Mouse (Mus musculus) midbrain, embryonic 11.5 days (tissue): ENCODE measurements around the gene 4931422A03Rik. TPM values are rescaled to one million over a fixed set of nuclear protein-coding genes. Genes with fewer than 3 reads are reported as not detected.
"Not testable (repeated sequence)": the region's sequence is repeated elsewhere in the genome, so short reads cannot be mapped to it uniquely, and the experiment has no call there.

Experiments used
- ATAC-seq: fragments of 200-750 bp; cut with Nextera tagmentation; 2 replicates; pipeline ENCODE4 v1.8.0; 2017; ENCODE audit warnings: moderate TSS enrichment, moderate library complexity; ENCODE audit not compliant: low FRiP score
- DNase-seq: peaks from one replicate; pipeline ENCODE4 v3.0.0; 2015; ENCODE audit warnings: low spot score; ENCODE audit errors: missing footprints
- H3K27ac ChIP-seq: fragments of 300-500 bp; sonication (generic); 2 replicates; pipeline ENCODE4 v1.5.1; 2014; ENCODE audit warnings: low read depth, low read length
- H3K27me3 ChIP-seq: fragments of 300-500 bp; sonication (generic); 2 replicates; pipeline ENCODE4 v1.6.1; 2014; ENCODE audit warnings: mild to moderate bottlenecking, low read length, moderate library complexity, mixed read lengths; ENCODE audit not compliant: control insufficient read depth, insufficient read depth
- H3K36me3 ChIP-seq: fragments of 300-500 bp; sonication (generic); 2 replicates; pipeline ENCODE4 v1.6.1; 2014; ENCODE audit warnings: mild to moderate bottlenecking, low read length, moderate library complexity, mixed read lengths; ENCODE audit not compliant: control insufficient read depth, insufficient read depth
- H3K4me1 ChIP-seq: fragments of 300-500 bp; sonication (generic); 2 replicates; pipeline ENCODE4 v1.6.1; 2014; ENCODE audit warnings: low read length; ENCODE audit not compliant: control insufficient read depth, insufficient read depth
- H3K4me2 ChIP-seq: fragments of 300-500 bp; sonication (generic); 2 replicates; pipeline ENCODE4 v1.6.1; 2014; ENCODE audit warnings: mild to moderate bottlenecking, moderate library complexity
- H3K4me3 ChIP-seq: fragments of 300-500 bp; sonication (generic); 2 replicates; pipeline ENCODE4 v1.5.1; 2014; ENCODE audit warnings: low read depth, low read length
- H3K9ac ChIP-seq: fragments of 300-500 bp; sonication (generic); 2 replicates; pipeline ENCODE4 v1.6.1; 2014; ENCODE audit warnings: low read length
- H3K9me3 ChIP-seq: fragments of 300-500 bp; sonication (generic); 2 replicates; pipeline ENCODE4 v1.6.1; 2016; ENCODE audit warnings: low read length; ENCODE audit not compliant: control insufficient read depth
- WGBS: fragments of 180-500 bp; shearing (Covaris S2); extraction: QIAGEN DNeasy Blood & Tissue Kit; methylation state at CpG from one replicate; pipeline ENCODE4 v1.1.7; 2014; 5-methylcytosine and 5-hydroxymethylcytosine counted together
- polyA plus RNA-seq: library from polyadenylated mRNA; unstranded; fragments of >200 nt; fragmentation: Nextera tagmentation; extraction: Ambion mirVana; gene quantifications from 2 replicates; pipeline ENCODE4 v1.2.1, GENCODE M21; 2014

4931422A03Rik gene
- 1.1 and 1.5 TPM in 2 replicates for polyA plus RNA-seq

DNA sequence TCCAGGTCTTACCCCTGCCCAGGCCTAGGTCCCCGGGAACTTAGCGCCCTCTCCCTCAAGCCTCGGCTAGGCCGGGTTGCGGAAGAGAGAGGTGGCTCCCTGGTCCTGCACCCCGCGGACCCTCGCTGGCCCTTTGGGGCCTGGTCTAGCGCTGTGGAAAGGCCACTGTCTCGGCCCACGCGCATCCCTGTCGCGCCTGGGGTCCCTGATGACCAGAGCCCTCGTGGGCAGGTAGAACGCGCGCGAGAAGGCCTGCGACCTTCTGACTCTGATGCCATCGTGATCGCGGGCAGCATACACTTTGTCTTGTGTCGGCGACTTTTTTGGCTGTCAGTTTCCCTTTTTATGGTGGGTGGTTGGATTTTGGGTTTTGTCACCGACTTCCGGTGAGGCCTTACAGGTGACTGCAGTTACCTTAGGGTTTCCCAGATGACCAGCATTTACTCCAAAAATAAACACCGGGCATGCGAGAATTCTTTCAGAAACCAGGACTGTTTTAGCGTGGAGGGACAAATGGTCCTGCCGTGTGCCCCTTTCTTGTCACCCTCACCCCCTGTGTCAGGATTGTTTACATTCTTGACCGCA, at the start of gene 4931422A03Rik:
Gene 4931422A03Rik, minus strand, starts transcription at position 223 of the 585 bp plus-strand sequence.
- 2% methylated on average over 32 of the region's 32 CpGs for WGBS

DNA sequence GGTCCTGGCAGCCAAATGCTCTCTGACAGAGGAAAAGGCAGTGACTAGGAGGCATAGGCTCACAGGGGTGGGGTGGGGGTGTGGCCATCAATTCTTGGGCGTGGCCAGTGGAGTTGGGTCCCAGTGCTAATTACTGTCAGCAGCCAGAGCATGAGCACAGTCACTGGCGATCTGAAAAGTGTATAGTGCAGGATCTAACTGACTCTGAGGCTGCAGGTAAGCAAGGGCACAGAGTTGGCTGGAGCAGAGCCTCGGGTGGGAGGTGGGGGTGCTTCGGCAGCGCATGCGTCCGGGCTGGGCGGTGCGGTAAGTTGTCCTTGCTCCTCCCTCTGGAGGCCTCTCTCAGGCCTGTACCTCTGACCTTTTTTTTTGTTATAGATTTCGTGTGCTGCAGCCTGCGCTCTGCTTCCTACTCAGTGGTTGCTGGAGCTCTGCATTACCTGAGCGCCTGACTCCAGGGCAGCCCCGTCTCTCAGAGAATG, 41.6 kb upstream of the 4931422A03Rik start, which contains the start of gene Cd59b:
Gene Cd59b, plus strand, starts transcription at position 146 of the 482 bp plus-strand sequence.
- no peaks in the 10 kb centered on the region for H3K36me3 ChIP-seq
- H3K27ac ChIP-seq = no peak within 1 kb of the TSS
- ATAC-seq = peak; percentile 93
- DNase-seq = peak; percentile 95
- H3K4me2 ChIP-seq = peak within 1 kb of the TSS; percentile 38
- H3K4me1 ChIP-seq = peaks cover 2% of the 10 kb centered on the region; the same call in 1 of the 2 replicates
- 11% methylated on average over 13 of the region's 13 CpGs for WGBS
- H3K27me3 ChIP-seq = no peaks in the 10 kb centered on the region
- 0 out of 2 replicates have a peak within 1 kb of the TSS, but pooled peaks have one; percentile 12 for H3K9ac ChIP-seq
- no peaks in the 10 kb centered on the region for H3K9me3 ChIP-seq
- peak within 1 kb of the TSS; percentile 27 for H3K4me3 ChIP-seq

More for the DNA sequence above, at the start of gene 4931422A03Rik:
- peak within 1 kb of the TSS; percentile 94 for H3K4me3 ChIP-seq
- peak; percentile 87 for DNase-seq
- peaks cover 11% of the 10 kb centered on the region for H3K4me1 ChIP-seq
- peak within 1 kb of the TSS; percentile 97 for H3K9ac ChIP-seq
- ATAC-seq = no peak; the same call in 1 of the 2 replicates
- no peaks in the 10 kb centered on the region for H3K27me3 ChIP-seq
- no peaks in the 10 kb centered on the region for H3K9me3 ChIP-seq
- H3K27ac ChIP-seq = peak within 1 kb of the TSS; percentile 20; the same call in 1 of the 2 replicates
- peak within 1 kb of the TSS; percentile 58 for H3K4me2 ChIP-seq
- no peaks in the 10 kb centered on the region for H3K36me3 ChIP-seq

DNA sequence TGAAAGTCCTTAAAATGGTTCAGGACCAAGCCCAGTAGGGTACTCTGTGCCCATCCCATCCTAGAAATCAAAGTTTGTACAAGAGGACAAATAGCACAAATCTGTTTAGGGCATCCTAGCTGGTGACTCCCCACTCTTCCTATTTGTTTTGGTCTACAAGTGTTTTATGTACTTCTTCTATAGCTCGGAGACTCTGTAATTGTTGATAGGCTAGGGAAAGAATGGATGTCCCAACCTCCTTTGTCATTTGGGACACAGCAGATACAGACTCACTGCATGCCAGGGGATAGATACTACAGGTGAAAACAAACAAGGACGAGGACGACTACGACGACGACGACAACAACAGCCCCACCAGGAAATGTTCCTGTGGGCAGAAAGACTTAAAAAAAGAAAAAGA, 40.3 kb upstream of the 4931422A03Rik start, which contains the start of gene Gm10799:
Gene Gm10799, minus strand, starts transcription at position 101 of the 400 bp plus-strand sequence.
- not testable (repeated sequence) for H3K27ac ChIP-seq, H3K27me3 ChIP-seq, DNase-seq, H3K36me3 ChIP-seq, H3K4me3 ChIP-seq, H3K9me3 ChIP-seq, H3K4me2 ChIP-seq, ATAC-seq, H3K4me1 ChIP-seq, H3K9ac ChIP-seq
- 86% methylated on average over 7 of the region's 7 CpGs for WGBS

DNA sequence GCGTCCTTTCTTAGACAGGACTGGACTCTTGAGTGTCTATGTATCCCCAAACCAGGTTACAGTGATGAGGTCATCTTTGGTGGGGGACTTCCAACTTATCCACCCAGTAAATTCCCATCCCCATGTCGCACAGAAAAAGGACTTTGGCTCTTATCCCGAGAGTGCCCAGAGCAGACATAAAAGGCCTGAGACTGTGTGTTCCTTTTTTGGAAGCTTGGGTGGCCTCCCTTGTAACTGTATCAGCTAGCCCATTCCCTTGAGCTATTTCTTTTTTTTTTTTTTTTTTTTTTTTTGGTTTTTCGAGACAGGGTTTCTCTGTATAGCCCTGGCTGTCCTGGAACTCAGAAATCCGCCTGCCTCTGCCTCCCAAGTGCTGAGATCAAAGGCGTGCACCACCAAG, 37.4 kb upstream of the 4931422A03Rik start, which contains the start of gene Gm10912:
Gene Gm10912, plus strand, starts transcription at position 301 of the 400 bp plus-strand sequence.
- 91% methylated on average over 5 of the region's 6 CpGs for WGBS

DNA sequence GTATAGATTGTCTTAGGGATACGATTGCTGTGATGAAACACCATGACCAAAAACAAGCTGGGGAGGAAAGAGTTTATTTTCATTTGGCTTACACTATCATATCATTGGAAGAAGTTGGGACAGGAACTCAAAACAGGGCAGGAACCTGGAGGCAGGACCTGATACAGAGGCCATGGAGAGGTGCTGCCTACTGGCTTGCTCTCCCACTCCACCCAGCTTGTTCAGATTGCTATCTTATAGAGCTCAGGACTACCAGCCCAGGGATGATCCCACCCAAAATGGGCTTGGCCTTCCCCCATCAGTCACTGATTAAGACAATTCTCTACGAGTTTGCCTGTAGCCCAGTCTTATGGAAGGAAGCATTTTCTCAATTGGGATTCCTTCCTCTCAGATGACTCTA, 36.0 kb upstream of the 4931422A03Rik start:
- 78% methylated on average over 2 of the region's 2 CpGs for WGBS
- H3K4me3 ChIP-seq = no peak overlapping the region
- H3K36me3 ChIP-seq = no peaks in the 10 kb centered on the region
- no peak overlapping the region for H3K4me2 ChIP-seq
- H3K9me3 ChIP-seq = no peaks in the 10 kb centered on the region
- ATAC-seq = no peak
- no peak overlapping the region for H3K27ac ChIP-seq
- no peaks in the 10 kb centered on the region for H3K27me3 ChIP-seq
- H3K9ac ChIP-seq = no peak overlapping the region
- no peaks in the 10 kb centered on the region for H3K4me1 ChIP-seq
- DNase-seq = peak; percentile 44

More for the DNA sequence above, 37.4 kb upstream of the 4931422A03Rik start, which contains the start of gene Gm10912:
- not testable (repeated sequence) for H3K4me2 ChIP-seq, H3K27me3 ChIP-seq, H3K4me1 ChIP-seq, H3K36me3 ChIP-seq, ATAC-seq, H3K9ac ChIP-seq, H3K9me3 ChIP-seq, H3K27ac ChIP-seq, H3K4me3 ChIP-seq
- DNase-seq = peak; percentile 44

DNA sequence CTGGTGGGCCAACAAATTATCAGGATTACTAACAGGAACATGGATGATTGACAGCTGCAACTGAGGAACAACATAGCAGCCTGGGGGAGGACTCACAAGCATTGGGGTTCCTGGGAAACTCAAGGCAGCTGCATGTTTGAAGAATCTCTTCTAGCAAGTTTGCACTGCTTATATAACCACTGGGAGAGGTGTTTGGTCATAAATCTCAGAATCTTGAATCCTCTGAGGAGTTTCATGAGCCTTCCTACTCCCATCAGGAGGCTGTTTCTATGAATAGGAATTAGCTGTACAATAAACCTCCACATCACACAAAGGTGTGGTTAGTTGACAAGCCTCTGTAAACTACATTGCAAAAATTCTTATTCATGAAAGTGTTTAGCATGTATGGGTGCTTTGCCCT, 34.5 kb upstream of the 4931422A03Rik start:
- no peaks in the 10 kb centered on the region for H3K27me3 ChIP-seq
- ATAC-seq (no peak), DNase-seq (no peak)
- no peaks in the 10 kb centered on the region for H3K9me3 ChIP-seq
- no peaks in the 10 kb centered on the region for H3K4me1 ChIP-seq
- H3K4me3 ChIP-seq = no peak overlapping the region
- no peak overlapping the region for H3K9ac ChIP-seq
- no peaks in the 10 kb centered on the region for H3K36me3 ChIP-seq
- no peak overlapping the region for H3K27ac ChIP-seq
- no peak overlapping the region for H3K4me2 ChIP-seq

DNA sequence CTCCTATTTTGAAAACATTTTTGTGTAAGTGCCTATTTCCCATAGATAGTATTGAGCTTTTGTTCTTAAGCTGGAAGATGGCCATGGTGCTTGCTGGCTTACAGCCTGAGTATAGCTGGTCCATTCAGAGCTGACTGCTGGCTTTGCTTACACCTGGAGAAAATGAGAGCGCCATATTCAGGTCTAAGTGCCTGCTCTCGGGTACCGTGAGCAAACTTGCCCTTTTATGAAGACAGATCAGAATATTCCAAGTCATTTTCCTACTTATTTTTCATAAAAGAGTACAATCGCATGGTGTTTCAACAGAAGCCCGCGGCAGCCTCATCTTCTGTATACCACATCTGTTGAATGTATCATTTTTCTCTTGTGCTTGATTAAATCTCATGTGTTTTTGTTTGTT, 32.8 kb upstream of the 4931422A03Rik start:
- Histone ChIP-seq H3K4me3 (no peak overlapping the region), H3K4me2 (no peak overlapping the region), H3K27me3 (no peaks in the 10 kb centered on the region), H3K4me1 (no peaks in the 10 kb centered on the region), H3K9ac (no peak overlapping the region), H3K27ac (no peak overlapping the region), H3K36me3 (no peaks in the 10 kb centered on the region), H3K9me3 (no peaks in the 10 kb centered on the region)
- DNase-seq (peak; percentile 65), ATAC-seq (no peak)
- WGBS = 98% methylated on average over 6 of the region's 6 CpGs

DNA sequence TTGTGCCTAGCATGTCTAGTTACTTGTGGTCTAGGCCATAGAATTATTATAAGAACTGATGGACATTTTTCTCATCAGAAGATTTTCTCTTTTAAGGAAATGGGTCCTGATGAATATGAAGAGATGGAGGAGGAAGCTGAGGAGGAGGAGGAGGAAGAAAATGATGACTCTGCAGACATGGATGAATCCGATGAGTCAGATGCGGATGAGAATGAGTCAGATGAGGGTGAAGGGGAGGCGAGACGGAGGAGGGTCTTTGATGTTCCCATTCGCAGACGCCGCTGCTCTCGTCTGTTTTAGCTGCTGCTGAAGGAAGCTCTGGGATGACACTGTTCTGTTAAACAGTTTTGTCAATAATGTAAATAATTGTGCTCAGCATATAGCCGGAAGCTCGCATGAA, 31.6 kb upstream of the 4931422A03Rik start:
- no peaks in the 10 kb centered on the region for H3K4me1 ChIP-seq
- ATAC-seq (no peak), DNase-seq (peak; percentile 44)
- no peak overlapping the region for H3K4me3 ChIP-seq
- no peak overlapping the region for H3K4me2 ChIP-seq
- WGBS = 75% methylated on average over 10 of the region's 10 CpGs
- no peak overlapping the region for H3K9ac ChIP-seq
- H3K27ac ChIP-seq = no peak overlapping the region
- H3K27me3 ChIP-seq = no peaks in the 10 kb centered on the region
- H3K9me3 ChIP-seq = no peaks in the 10 kb centered on the region
- H3K36me3 ChIP-seq = no peaks in the 10 kb centered on the region

DNA sequence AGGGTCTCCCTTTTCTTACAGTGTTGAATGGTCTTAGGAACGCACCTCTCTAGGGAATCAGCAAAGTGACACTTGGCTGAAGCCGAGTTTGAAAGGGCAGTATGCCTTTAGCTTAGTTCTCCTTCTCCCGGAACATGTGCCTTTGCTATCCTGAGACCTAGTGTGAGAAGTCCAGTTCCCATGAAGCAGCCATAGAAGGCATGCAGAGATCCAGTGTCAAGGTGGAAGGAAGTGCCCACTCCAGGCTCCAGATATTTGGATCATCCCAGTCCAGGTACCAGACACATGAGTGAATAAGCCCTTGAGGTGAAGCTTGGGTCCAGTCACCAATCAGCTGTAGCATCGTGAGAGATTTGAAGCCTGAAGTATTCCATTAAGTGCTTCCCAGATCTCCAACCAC, 30.8 kb upstream of the 4931422A03Rik start:
- DNase-seq (peak; percentile 75), ATAC-seq (no peak)
- no peaks in the 10 kb centered on the region for H3K4me1 ChIP-seq
- no peak overlapping the region for H3K4me3 ChIP-seq
- no peaks in the 10 kb centered on the region for H3K9me3 ChIP-seq
- WGBS = 90% methylated on average over 4 of the region's 4 CpGs
- H3K27ac ChIP-seq = no peak overlapping the region
- H3K9ac ChIP-seq = no peak overlapping the region
- H3K27me3 ChIP-seq = no peaks in the 10 kb centered on the region
- H3K4me2 ChIP-seq = no peak overlapping the region
- no peaks in the 10 kb centered on the region for H3K36me3 ChIP-seq
